Mouse (Mus musculus): ENCODE results near the gene Csmd2. TPM values are rescaled to one million over a fixed set of nuclear protein-coding genes. Genes with fewer than 3 reads are reported as not detected.

Csmd2 gene
- total RNA-seq, 2 experiments from 2014 or later: 39.0 to 40.2 TPM

DNA sequence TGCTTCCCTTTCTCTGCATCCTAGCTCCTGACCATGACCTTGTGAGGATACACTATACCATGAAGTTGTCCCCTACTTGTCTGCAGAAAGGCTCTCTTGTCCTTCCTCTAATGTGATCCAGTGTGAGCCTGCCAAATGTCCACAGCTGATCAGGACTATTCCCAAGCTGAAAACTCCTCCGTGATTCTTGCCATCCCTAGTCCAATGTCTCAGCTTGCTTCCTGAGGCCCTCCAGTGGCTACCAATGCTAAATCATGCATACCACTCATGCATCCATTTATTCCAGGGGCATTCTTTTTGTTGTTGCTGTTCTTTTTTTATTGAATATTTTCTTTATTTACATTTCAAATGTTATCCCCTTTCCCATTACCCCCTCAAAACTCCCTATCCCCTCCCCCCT is 251.5 kb downstream of the Csmd2 start:
- DNase-seq (ENCODE audit: low spot score in 2 of 2): peak in 1 of 2 experiments; percentile 21

DNA sequence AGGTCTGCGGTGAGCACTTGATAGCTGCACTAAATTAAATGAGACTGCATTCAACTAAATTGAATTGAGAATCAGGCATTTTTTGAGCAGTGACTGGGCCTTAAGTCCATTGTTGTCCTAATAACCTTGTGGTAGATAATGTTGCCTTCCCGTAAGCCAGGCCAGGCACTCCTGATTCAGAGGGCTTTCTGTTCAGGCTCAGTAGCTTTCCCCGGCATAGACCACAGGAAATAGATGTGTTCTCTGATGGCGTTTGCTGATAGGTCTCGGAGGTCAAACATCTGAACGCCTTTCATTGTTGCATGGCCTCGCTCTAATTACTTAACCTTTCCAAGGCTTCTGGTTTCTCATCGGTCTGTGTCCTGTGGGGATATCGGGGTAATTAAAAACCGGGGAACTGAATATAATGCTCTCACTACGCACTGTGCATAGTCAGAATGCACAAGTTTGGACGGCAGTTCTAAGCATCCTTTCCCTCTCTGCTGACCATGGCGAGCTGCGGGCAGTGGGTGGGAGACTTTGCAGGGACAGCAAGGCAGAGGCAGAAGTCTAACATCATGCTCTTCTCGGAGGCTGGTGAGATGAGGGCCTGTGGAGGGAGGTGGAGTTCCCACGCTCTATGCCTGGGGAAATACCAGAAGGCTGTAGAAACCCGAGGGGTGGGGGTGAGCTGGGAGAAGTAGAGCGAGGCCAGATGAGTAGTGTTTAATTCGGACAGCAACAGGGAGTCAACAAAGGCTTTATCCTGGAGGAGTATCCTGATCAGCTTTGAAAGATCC is 253.6 kb downstream of the Csmd2 start:
- DNase-seq (ENCODE audit: low spot score in 2 of 2): no peak

DNA sequence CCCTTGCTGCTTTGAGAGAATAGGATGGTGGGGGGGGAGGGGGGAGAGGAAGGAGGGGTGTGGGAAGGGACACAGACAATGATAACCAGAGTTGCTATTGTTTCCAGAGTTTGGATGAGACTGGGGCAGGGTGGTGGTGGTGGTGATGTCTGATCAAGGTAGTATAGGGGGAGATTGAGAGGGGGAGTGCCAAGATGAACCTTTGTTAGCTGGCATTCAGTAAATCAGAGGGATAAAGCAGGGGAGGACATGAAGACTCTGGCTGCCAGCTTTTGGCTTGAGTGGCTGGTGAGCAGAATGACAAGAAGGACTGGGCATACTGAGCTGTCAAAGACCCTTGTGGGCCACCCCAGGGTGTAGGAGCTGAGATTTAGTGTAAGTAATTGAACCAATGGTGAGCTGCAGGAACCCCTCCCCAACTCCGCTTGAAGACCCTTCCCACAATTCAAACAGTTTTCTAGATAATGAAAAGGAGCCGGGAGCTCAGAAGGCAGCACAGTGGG is 254.2 kb downstream of the Csmd2 start:
- DNase-seq (ENCODE audit: low spot score in 2 of 2): no peak

DNA sequence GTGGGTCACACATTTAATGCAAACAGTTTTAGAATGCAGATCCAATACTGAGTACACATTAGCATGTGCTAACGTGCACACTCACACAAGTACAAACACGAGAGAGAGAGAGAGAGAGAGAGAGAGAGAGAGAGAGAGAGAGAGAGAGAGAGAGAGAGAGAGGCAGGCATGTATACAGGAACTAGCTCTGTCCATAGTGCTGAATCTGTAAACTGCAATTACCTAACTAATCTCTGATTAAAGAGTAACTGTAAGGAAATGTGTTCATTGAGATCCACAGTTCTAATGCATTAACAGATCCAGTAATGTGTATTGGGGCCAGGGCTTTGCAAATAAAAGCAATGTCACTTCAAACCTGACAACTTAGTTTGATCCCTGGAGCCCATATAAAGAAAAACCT is 257.5 kb downstream of the Csmd2 start:
- no peak for DNase-seq (ENCODE audit: low spot score in 2 of 2)

DNA sequence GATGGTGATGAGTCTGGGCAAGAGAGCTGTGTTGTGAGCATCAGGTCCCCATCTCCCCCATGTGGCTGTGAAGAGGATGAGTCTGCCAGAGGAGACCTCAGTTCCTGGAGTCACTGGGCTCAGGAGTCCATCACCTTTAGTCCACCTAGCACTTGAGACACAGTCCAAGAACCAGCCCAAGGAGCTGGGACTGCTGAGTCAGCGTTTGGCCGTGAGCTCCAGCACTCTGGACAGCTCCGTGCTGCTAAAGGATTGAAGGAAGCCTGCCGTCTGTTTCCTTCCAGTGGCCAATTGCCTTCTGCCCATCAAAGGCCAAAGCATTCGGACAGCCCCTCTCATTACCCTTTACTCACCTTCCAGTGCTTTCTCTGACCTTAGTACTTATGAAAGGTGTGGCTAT is 261.0 kb downstream of the Csmd2 start:
- DNase-seq (ENCODE audit: low spot score in 2 of 2): no peak

DNA sequence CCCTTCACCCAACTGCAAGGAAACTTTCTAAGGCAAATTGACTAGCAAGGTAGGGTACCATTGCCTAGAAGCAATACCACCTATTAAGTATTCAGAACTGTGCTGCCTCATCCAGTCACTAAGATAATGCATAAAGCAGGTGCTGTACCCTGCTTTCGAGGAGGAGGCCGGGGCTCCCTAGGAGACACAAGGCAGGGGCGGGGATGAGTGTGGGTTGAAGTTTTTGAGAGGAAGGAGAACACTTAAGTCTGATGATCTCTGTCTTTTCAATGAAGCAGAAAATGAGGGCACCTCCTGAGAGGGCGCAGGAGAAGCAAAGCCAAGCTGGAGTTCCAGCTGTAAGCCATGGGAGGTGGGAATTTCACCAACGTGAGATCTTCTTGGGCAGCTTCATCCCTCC is 271.6 kb downstream of the Csmd2 start:
- DNase-seq (ENCODE audit: low spot score in 2 of 2): no peak

DNA sequence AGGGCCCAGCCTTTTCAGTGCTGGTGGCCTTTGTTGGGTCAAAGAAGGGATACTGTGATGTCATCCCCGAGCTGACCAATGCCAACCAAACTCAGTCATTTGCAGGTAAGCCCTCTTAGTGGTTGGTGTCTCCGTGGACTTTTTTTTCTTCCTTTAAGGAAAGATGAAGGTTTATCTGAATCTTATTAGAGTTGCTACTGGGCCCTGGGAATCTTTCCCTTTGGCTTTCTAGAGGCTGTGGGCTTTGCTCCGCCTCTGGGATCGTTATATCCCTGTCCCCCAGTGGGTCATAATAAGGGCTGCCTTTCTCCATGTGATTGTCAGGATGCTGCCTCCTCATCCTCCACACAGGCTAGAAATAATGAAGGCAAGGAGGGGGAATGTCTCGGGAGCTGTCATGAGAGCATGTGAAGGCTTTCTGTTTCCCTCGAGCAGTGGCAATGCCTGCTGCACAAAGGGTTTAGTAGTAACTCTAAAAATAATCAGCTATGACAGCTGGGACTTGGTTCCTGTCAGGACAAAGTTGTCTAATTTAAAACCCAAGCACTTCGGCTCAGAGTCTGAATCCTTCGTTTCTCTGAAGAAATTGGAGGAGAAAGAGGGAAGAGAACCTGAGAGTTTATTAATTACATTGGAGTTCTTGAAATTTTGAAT is 273.4 kb downstream of the Csmd2 start, which contains the start of gene Hmgb4:
Hmgb4 (minus strand) TSS at position 51 of the 654 bp plus-strand sequence.
- peak in 1 of 2 experiments; percentile 40 for DNase-seq (ENCODE audit: low spot score in 2 of 2)

DNA sequence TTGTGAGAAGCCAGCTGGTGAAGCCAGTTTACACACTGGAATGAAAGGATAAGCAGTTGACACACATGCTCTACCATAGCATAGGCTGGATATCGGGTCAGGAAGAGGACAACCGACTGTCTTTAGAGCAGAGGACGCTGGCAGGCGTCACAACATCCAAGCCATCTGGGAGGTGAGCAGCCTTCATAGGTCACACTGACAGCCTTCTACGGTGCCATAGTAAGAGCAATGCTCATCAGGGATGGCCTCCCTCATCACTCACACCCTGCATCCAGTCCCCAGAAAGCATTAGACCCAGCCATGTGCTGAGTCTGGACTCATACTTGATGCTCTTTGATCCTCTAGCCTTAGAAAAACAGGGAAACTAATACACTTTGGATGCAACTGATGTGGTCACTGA is 276.8 kb downstream of the Csmd2 start:
- DNase-seq (ENCODE audit: low spot score in 2 of 2): no peak

DNA sequence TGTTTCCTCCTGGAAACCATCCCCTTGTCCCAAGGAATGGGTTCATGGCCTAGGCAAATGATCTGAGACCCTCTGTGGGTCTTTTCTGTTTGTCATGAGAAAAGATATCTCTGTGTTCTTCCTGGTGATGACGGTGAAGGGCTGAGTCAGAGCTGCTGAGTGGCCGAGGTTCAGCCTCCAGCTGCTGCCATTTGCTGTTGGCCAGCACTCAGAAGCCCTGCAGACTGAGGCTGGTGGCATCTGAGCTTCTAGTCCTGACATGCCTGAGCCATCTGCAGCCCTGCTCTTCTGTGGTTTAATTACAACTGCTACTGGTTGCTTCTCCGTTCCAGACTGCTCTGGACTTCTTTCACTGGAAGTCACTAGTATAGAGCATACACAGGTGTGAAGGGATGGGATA is 277.7 kb downstream of the Csmd2 start:
- no peak for DNase-seq (ENCODE audit: low spot score in 2 of 2)

DNA sequence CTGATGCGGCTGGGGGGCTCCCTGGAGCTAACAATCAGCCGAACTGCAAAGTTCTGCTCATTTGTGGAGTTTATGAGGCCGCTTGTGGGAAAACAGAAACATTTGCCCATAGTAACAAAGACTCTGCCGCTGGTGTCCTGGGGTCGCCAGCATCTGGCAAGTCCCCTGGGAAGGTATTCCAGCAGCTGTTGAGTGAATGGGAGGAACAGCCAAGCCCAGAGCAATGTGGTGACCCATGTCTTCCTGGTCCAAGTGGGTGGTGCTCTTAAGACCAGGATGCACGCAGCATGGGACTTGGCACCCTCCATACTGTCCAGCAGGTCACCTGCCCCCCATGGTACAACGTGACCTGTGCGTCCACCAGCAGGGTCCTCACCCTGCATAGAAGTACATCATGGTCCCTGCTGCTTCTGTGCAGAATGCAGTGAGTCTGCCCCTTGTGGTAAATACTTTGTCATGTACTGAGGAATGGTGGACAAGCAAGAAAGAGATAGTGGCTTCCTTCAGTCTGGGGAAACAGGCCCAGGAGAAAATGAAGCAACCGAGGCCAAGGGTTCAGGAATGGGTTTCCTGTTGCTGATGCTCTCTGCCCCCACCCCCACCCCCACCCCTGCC is 281.7 kb downstream of the Csmd2 start:
- DNase-seq (ENCODE audit: low spot score in 2 of 2): no peak

DNA sequence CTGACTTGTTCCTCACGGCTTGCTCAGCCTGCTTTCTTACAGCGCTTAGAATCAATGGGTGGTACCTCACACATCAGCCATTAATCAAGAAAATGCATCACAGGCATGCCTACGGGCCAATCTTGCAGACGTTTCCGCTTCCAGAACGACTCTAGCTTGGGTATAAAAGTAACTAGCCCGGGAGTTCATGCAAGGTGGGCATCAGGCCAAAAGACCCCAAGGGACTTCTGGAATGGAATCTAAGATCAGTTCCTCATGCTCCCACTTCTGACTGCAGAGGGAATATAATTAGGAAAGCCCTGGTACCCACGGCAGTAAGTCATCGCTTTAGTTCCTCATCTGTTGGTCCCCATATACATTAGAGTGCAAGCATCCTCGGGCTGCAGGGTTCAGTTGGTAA is 282.5 kb downstream of the Csmd2 start:
- DNase-seq (ENCODE audit: low spot score in 2 of 2): no peak

DNA sequence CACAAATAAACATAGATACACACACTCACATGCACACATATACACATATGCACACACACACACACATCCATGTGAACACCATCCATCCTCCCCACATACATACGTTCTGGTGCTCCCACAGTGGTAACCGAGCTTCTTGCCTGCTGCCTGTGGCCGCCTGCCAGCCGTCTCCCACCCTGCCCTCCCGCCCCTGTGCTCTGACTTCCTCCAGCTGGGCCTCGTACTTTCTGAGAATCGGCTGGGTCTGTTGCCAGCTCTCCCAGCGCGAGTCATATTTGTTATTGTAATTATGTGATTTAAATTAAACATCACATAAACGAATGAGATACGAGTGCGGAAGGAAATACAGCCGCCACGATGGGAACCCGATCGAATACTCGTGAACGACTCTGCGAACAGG is 283.3 kb downstream of the Csmd2 start:
- peak in 1 of 2 experiments; percentile 39 for DNase-seq (ENCODE audit: low spot score in 2 of 2)

DNA sequence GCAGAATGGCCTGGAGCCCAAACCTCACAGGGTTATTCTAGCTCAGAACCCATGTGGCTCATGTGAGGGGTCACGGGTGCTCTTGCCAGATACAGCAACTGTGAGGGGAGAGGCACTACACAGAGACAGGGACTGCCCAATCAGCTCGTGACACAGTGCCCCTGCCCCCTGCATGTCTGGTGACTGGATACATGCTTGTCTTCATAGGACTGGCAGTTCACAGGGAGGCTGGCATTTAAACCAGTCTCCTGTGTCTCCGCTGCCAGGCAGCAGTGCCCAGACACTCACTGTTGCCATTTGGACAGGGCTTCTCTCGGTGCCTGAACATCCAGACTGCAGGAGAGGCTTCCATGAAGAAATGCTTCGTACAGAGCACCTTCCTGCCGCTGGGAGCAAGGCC is 284.8 kb downstream of the Csmd2 start:
- no peak for DNase-seq (ENCODE audit: low spot score in 2 of 2)

DNA sequence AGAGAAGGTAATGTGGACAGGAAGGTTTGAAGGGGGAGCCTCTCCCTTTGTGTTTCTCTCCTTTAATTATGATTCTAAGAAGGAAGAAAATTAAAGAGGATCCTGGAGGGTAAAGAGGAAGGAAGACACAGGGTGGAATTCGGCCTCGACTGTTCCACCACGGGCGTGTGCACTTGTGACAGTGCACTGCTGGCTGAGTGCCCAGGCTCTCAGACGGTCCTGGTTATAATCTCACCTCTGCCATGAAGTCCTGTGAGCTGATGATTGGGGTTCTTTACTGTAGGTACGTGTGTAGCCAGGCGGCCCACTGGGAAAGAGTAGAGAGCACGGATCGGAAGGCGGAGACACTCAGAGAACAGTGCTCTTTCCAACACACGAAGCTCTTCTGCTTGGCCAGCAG is 285.5 kb downstream of the Csmd2 start:
- no peak for DNase-seq (ENCODE audit: low spot score in 2 of 2)

DNA sequence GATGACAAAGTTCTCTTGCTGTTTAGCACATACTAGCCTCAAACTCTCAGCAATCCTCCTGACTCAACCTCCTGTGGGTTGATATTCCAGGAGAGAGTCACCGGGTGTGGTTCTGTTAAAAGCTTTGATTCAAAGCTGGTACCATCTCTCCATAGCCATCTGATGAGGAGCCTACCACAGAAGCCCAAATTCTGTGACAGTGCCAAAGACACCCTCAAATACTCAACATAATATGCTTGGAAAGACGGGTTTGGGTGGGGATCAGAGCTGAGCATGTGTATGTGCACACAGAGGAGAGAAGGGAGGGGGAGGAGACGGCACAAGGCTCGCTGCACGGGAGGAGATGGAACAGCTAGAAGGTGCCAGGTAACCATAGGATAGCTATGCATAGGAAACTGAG is 287.5 kb downstream of the Csmd2 start:
- DNase-seq (ENCODE audit: low spot score in 2 of 2): peak in 1 of 2 experiments; percentile 24

DNA sequence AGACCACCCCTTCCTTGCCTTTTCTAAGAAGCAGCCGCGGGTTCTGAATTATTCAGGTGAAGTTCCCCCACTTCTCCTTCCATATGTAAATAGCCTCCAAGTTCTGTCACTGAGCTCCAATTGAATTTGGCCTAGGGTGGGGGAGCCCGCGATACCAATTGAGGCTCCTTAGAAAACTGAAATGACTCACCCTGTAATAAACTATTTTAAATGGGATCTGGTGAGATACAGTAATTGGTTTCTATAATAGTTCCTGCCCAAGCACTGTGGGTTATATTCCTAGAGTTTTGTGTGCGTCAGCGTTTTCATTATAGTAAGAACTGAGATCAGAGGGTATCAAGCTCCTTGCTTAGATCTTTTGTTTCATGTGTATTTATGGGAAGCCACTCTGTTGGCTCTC is 287.9 kb downstream of the Csmd2 start:
- no peak for DNase-seq (ENCODE audit: low spot score in 2 of 2)

DNA sequence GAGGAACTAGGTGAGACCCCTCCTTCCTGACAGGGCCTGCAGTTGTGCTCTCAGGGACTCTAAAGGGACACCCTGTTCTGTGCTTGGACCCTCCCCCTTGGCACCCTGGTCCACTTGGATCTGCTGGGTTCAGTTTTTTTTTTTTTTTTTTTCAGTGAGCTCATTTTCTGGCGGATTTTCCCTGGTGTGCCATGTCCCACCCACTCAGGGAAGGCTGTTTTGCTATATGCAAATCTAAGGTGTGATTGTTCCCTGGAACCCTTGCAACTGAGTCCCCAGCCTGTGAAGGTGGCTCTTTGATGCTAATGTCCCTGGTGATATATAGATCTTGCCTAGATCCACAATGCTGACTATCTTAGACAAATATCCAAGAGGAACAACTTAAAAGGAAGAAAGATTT is 297.4 kb downstream of the Csmd2 start:
- peak in 1 of 2 experiments; percentile 7 for DNase-seq (ENCODE audit: low spot score in 2 of 2)

DNA sequence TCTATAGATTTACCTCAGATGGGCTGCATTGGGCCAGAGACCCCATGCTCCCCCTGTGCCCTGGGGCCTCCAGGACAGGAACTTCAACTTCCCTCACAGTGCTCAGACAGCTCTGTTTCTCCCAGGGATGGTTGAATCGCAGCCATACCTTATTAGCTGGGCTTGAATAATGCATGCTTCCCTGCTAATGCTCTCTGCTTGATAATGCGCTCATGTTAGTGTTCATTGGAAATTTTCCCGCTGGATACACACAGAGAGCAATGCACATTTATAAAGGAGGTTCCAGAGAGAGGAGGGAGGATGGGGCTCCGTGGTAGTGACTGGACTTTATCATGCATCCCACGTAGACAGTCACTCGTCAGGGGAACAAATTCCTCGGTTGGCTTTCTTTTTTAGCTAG is 300.4 kb downstream of the Csmd2 start:
- DNase-seq (ENCODE audit: low spot score in 2 of 2): no peak

DNA sequence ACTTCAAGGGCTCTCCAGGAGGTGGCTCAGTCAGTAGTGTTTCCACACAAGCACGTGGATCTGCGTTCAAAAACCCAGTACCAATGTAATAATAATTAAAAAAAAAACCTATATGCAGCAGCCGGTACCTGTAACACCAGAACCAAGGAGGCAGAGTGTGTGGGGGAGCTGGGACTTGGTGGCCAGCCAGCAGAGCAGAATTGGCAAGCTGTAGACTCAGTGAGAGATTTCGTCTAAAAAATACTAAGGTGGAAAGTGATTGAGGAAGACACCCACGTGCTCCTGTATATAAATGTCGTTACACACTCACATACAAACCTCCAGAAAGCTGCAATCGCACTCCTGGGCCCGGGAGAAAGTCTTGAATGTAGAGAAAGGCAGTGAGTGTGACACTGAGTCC is 316.4 kb downstream of the Csmd2 start:
- peak; percentile 33 to 66 for DNase-seq (ENCODE audit: low spot score in 2 of 2)

DNA sequence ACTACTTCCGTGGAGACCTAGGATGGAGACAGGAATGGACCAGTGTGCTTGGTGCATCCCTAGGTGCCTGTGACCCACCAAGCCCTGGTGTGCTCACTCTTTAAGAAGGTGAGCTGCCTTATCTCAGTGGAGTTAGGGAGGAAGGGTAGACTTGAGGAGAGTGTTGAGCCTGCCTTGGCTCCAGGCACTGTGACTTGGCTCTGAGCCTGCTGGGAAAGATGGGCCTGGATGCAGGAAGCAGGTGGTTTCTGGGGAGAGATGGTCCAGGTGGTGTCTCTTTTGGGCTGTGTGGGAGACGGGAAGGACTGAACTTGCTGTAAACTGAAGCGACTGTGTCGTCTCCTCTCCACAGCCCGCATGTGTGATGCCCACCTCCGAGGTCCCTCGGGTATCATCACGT is 318.4 kb downstream of the Csmd2 start:
- no peak for DNase-seq (ENCODE audit: low spot score in 2 of 2)

DNA sequence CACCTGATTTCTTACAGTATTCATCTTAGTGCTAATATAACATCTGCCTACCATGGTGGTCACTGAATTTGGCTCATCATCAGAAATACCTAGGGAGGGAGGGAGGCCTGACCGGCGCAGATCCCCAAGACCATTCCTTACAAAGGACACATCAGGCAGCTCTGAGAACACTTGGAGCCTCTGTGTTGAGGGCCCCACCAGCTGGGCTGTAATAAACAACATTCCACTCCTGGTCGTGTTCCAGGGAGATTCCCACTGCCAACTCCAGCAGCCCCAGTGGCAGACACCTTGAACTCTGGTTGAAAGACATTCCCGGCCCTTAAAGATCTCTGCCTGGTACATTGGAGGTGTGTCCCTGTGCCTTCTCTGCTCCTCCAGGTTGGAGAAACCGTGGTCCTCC is 327.7 kb downstream of the Csmd2 start:
- no peak for DNase-seq (ENCODE audit: low spot score in 2 of 2)

DNA sequence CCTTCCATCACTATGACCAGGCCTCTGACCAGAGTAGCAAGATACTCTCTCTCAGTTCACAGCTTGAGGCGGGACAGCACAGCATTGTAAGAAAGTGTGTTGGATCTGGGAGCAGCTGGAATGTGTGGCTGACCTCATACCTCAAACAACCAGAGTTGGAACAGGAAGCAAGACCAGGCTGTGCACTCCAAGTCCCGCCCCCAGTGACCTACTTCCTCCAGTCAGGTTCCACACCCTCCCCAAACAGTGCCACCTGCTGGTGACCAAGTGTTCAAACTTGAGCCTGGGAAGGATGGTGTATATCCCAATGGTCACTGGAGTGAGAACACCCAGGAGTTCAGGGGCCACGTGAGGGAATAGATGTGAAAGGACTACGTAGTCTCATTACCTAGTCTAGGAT is 330.3 kb downstream of the Csmd2 start:
- no peak for DNase-seq (ENCODE audit: low spot score in 2 of 2)

All from layer of hippocampus, adult 18-20 months (tissue).